Mouse (Mus musculus): ENCODE results near the gene Kcnt1.
A peak's percentile ranks its signal among the peaks of the same experiment; 100 is the strongest.
"Not testable (repeated sequence)": the region's sequence is repeated elsewhere in the genome, so short reads cannot be mapped to it uniquely, and the experiment has no call there.

The Kcnt1 gene

GRCm38 (mm10) chr2:25863337-25864131 lies at the start of gene Kcnt1:
TSS of gene Kcnt1 (plus strand) at chr2:25863734.
- DNase-seq = peak; percentile 44

GRCm38 (mm10) chr2:25815748-25816147 lies 47.8 kb upstream of the Kcnt1 start, which contains the start of gene Glt6d1:
TSS of gene Glt6d1 (minus strand) at chr2:25815848.
- DNase-seq = not testable (repeated sequence)

- DNase-seq = no peak
These were observed 40.7 kb upstream of the Kcnt1 start, which contains the start of gene Lcn9 for GRCm38 (mm10) chr2:25822806-25823205. TSS of gene Lcn9 (plus strand) at chr2:25823153.

GRCm38 (mm10) chr2:25824751-25825150 lies 38.8 kb upstream of the Kcnt1 start:
- DNase-seq = no peak

- DNase-seq = no peak
These were observed 35.1 kb upstream of the Kcnt1 start for GRCm38 (mm10) chr2:25828344-25828947.

GRCm38 (mm10) chr2:25830786-25831185 lies 32.7 kb upstream of the Kcnt1 start:
- peak; percentile 12 for DNase-seq

GRCm38 (mm10) chr2:25836291-25836690 lies 27.2 kb upstream of the Kcnt1 start:
- DNase-seq = peak; percentile 78

GRCm38 (mm10) chr2:25842161-25842560 lies 21.4 kb upstream of the Kcnt1 start:
- no peak for DNase-seq

- DNase-seq = no peak
These were observed 20.8 kb upstream of the Kcnt1 start for GRCm38 (mm10) chr2:25842758-25843157.

GRCm38 (mm10) chr2:25844097-25844496 lies 19.4 kb upstream of the Kcnt1 start:
- DNase-seq = no peak

GRCm38 (mm10) chr2:25846516-25846915 lies 17.0 kb upstream of the Kcnt1 start:
- no peak for DNase-seq

- DNase-seq = no peak
These were observed 16.3 kb upstream of the Kcnt1 start, which contains the start of gene Sohlh1 for GRCm38 (mm10) chr2:25847226-25847625. TSS of gene Sohlh1 (minus strand) at chr2:25847248.

GRCm38 (mm10) chr2:25850330-25850729 lies 13.2 kb upstream of the Kcnt1 start:
- peak; percentile 50 for DNase-seq

GRCm38 (mm10) chr2:25852626-25853025 lies 10.9 kb upstream of the Kcnt1 start:
- DNase-seq = peak; percentile 77

- DNase-seq = no peak
These were observed 9.5 kb upstream of the Kcnt1 start for GRCm38 (mm10) chr2:25853998-25854397.

GRCm38 (mm10) chr2:25859891-25860290 lies 3.6 kb upstream of the Kcnt1 start:
- no peak for DNase-seq

- DNase-seq = no peak
These were observed 1.5 kb upstream of the Kcnt1 start for GRCm38 (mm10) chr2:25862038-25862437.

GRCm38 (mm10) chr2:25862696-25863270 lies 751 bp upstream of the Kcnt1 start:
- DNase-seq = no peak

- no peak for DNase-seq
These were observed 696 bp downstream of the Kcnt1 start for GRCm38 (mm10) chr2:25864230-25864629.

- peak; percentile 5 for DNase-seq
These were observed 1.9 kb downstream of the Kcnt1 start for GRCm38 (mm10) chr2:25865412-25865811.

GRCm38 (mm10) chr2:25866656-25867055 lies 3.1 kb downstream of the Kcnt1 start:
- DNase-seq = no peak

- DNase-seq = no peak
These were observed 13.8 kb downstream of the Kcnt1 start for GRCm38 (mm10) chr2:25877250-25877735.

- DNase-seq = no peak
These were observed 14.3 kb downstream of the Kcnt1 start for GRCm38 (mm10) chr2:25877736-25878268.

Data from lung, postnatal 36 days (tissue).